Mouse (Mus musculus): ENCODE results near the gene Grk6.

DNA sequence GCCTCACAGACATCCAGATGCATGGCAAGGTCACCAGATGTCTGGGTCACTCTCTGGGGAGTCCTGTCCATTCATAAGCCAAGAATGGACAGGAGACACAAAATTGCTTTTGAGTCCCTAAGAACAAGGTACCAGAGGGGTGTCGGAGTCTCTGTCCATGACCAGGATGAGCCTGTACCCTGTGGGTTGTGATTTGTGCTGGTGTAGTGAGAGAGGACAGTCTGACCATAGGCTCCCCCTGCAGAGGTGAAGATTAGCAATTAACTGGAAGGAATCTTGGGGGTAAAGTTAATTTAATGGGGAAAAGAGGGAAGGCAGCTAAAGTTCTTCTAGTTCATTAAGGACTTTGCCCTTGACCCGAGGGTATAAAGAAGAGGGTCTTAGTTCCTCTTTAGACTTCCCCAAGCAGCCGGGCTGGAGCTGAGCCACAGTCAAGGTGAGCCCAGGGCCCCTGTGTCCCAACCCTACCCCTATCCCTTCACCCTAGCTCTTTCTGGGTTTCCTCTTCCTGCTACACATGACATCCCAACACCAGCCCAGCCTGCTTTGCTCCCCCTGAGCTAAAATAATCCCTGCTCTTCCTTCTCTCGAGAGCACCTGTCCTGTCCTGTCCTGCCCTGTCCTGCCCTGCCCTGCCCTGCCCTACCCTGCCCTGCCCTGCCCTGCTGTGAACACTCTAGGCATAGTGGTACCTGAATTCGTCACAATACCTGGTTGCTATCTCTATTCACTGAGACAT is 45.4 kb upstream of the Grk6 start:
- no peak for TF ChIP-seq POLR2A (IDR thresholded peaks at IDR 0.05; ENCODE audit: borderline replicate concordance, insufficient read depth, low read length)
- TF ChIP-seq CTCF (IDR thresholded peaks at IDR 0.05; ENCODE audit: borderline replicate concordance, insufficient read depth, low read depth, low read length): no peak

Data from cerebellum, adult 2 months (tissue).